ENCODE assay signal across 14 mouse cellular contexts in genomic region chr11:44238598-44238997, GRCm38 (mm10).
DNase-seq lines count a peak whose midpoint lies in the region; ATAC-seq and TF ChIP-seq lines count a peak whose summit lies in the region.
"Had no signal": no experiment of that assay in that cellular context is flagged by ENCODE, and none has a peak within 500 bp of the region (broad histone marks: within the 10 kb centered on the region; RNA-seq: fewer than 3 reads in every experiment).

No protein-coding gene starts in this region.

- no peak for ATAC-seq in heart, embryonic 11.5 days (replicated peaks; ENCODE audit: insufficient number of reproducible peaks, low FRiP score, low TSS enrichment)
- peak; percentile 71 for ATAC-seq in heart, embryonic 16.5 days (replicated peaks; ENCODE audit: extremely low read depth, insufficient read depth, low FRiP score)
- ATAC-seq in erythroid progenitor cell, adult 5-6 weeks (replicated peaks; ENCODE audit: low FRiP score, poor library complexity, severe bottlenecking) = no peak
- no peak for ATAC-seq in liver, postnatal 0 days
- ATAC-seq: forebrain, embryonic 14.5 days; intestine, postnatal 0 days; midbrain, embryonic 13.5 days had no signal

- no peak overlapping the region for H3K9ac ChIP-seq in heart, embryonic 11.5 days (ENCODE audit: low read depth, low read length)
- H3K9ac ChIP-seq in heart, embryonic 16.5 days (ENCODE audit: low read length) = no peak overlapping the region
- no peak overlapping the region for H3K9ac ChIP-seq in liver, postnatal 0 days (replicated peaks)
- H3K9ac ChIP-seq: hindbrain, embryonic 13.5 days; midbrain, embryonic 13.5 days had no signal

- no peak for TF ChIP-seq EP300 in liver, postnatal 0 days (IDR thresholded peaks at IDR 0.05; ENCODE audit: low read depth)

- 76% methylated on average over 8 of the region's 8 CpGs for WGBS in heart, embryonic 11.5 days (ENCODE audit: insufficient replicate concordance)
- WGBS in heart, embryonic 16.5 days = 48% methylated on average over 8 of the region's 8 CpGs
- WGBS in liver, postnatal 0 days (ENCODE audit: insufficient replicate concordance) = 75% methylated on average over 8 of the region's 8 CpGs

- H3K27ac ChIP-seq in heart, embryonic 11.5 days (ENCODE audit: low read depth, low read length) = no peak overlapping the region
- H3K27ac ChIP-seq in heart, embryonic 16.5 days (ENCODE audit: low read length) = no peak overlapping the region
- H3K27ac ChIP-seq in liver, postnatal 0 days (ENCODE audit: low read depth) = no peak overlapping the region
- H3K27ac ChIP-seq: hindbrain, embryonic 13.5 days; midbrain, embryonic 13.5 days had no signal

- H3K9me3 ChIP-seq in heart, embryonic 11.5 days (replicated peaks; ENCODE audit: control insufficient read depth, low read length) = no peaks in the 10 kb centered on the region
- H3K9me3 ChIP-seq in heart, embryonic 16.5 days (replicated peaks; ENCODE audit: control insufficient read depth, low read length) = no peaks in the 10 kb centered on the region
- H3K9me3 ChIP-seq in liver, postnatal 0 days (ENCODE audit: low read length) = no peaks in the 10 kb centered on the region
- H3K9me3 ChIP-seq: hindbrain, embryonic 13.5 days; midbrain, embryonic 13.5 days had no signal

- no peak overlapping the region for H3K4me2 ChIP-seq in heart, embryonic 11.5 days
- no peak overlapping the region for H3K4me2 ChIP-seq in heart, embryonic 16.5 days (ENCODE audit: low read depth, low read length)
- no peak overlapping the region for H3K4me2 ChIP-seq in liver, postnatal 0 days (ENCODE audit: low read depth, low read length)
- H3K4me2 ChIP-seq: hindbrain, embryonic 13.5 days; midbrain, embryonic 13.5 days had no signal

- no peaks in the 10 kb centered on the region for H3K27me3 ChIP-seq in heart, embryonic 11.5 days (ENCODE audit: control insufficient read depth, insufficient read depth, low read length)
- H3K27me3 ChIP-seq in heart, embryonic 16.5 days (ENCODE audit: control insufficient read depth, insufficient read depth, low read length) = no peaks in the 10 kb centered on the region
- H3K27me3 ChIP-seq in liver, postnatal 0 days (ENCODE audit: insufficient read depth, low read length) = no peaks in the 10 kb centered on the region
- H3K27me3 ChIP-seq: hindbrain, embryonic 13.5 days; midbrain, embryonic 13.5 days had no signal

- TF ChIP-seq CTCF in liver, postnatal 0 days (IDR thresholded peaks at IDR 0.05; ENCODE audit: low read depth) = no peak

- no peaks in the 10 kb centered on the region for H3K36me3 ChIP-seq in heart, embryonic 11.5 days (ENCODE audit: control insufficient read depth, insufficient read depth, low read length)
- H3K36me3 ChIP-seq in heart, embryonic 16.5 days (ENCODE audit: control insufficient read depth, insufficient read depth) = no peaks in the 10 kb centered on the region
- no peaks in the 10 kb centered on the region for H3K36me3 ChIP-seq in liver, postnatal 0 days (replicated peaks; ENCODE audit: insufficient read depth, low read length)
- H3K36me3 ChIP-seq: hindbrain, embryonic 13.5 days; midbrain, embryonic 13.5 days had no signal

- peak; percentile 53 to 66 for DNase-seq in heart, adult 18-20 months
- peak; percentile 20 for DNase-seq in lung, postnatal 10 days
- DNase-seq in lung, postnatal 14 days = no peak
- DNase-seq in adrenal gland, postnatal 10 days = peak; percentile 62
- no peak for DNase-seq in liver, postnatal 0 days
- DNase-seq: cerebellum, adult 18-20 months; lung, adult 18-20 months had no signal

- H3K4me3 ChIP-seq in heart, embryonic 11.5 days (ENCODE audit: low read depth, low read length) = no peak overlapping the region
- H3K4me3 ChIP-seq in heart, embryonic 16.5 days (ENCODE audit: low read length) = no peak overlapping the region
- no peak overlapping the region for H3K4me3 ChIP-seq in liver, postnatal 0 days (ENCODE audit: low read depth, low read length)
- H3K4me3 ChIP-seq: hindbrain, embryonic 13.5 days; midbrain, embryonic 13.5 days had no signal

- H3K4me1 ChIP-seq in heart, embryonic 11.5 days (ENCODE audit: control insufficient read depth, insufficient read depth, low read length) = peaks cover 8% of the 10 kb centered on the region; the same call in 1 of the 2 replicates
- peaks cover 6% of the 10 kb centered on the region; the same call in 1 of the 2 replicates for H3K4me1 ChIP-seq in heart, embryonic 16.5 days (ENCODE audit: control insufficient read depth, insufficient read depth, low read length)
- H3K4me1 ChIP-seq in liver, postnatal 0 days (ENCODE audit: insufficient read depth) = no peaks in the 10 kb centered on the region
- H3K4me1 ChIP-seq: hindbrain, embryonic 13.5 days; midbrain, embryonic 13.5 days had no signal

Comparison
In these comparisons a context has a peak if more than half of its experiments do, and no peak if none do; other contexts are left out.
1. DNase-seq: peak in heart, adult 18-20 months (2 of 2), lung, postnatal 10 days (single experiment) and adrenal gland, postnatal 10 days (single experiment); none in lung, postnatal 14 days (single experiment) and liver, postnatal 0 days (single experiment).